Mouse (Mus musculus): ENCODE results near the gene Actn4. TPM values are rescaled to one million over a fixed set of nuclear protein-coding genes. Genes with fewer than 3 reads are reported as not detected.

Gene Actn4
- polyA plus RNA-seq, 1 experiment = 323 TPM

DNA sequence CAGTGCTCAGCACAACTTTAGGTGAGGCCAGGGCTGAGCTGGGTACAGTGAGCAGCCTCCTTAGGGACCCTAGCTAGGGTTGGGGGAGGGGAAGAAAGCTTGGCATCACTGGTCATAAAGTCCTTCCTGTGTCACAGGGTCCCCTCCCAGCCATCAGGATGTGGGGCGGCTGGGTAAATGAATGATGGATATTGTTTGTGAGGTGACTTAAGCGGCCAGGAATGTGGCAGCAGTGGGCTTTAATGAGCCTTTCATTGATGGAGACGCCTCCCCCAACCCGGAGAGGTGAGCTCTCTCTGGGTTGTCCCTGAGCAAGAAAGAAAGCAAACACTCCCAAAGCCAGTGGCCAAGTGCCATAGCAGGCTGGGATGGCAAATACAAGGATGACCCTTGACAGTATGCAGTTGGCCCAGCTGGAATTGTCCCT lies 38.3 kb downstream of the Actn4 start:
- no peak for DNase-seq (ENCODE audit: low read depth)

DNA sequence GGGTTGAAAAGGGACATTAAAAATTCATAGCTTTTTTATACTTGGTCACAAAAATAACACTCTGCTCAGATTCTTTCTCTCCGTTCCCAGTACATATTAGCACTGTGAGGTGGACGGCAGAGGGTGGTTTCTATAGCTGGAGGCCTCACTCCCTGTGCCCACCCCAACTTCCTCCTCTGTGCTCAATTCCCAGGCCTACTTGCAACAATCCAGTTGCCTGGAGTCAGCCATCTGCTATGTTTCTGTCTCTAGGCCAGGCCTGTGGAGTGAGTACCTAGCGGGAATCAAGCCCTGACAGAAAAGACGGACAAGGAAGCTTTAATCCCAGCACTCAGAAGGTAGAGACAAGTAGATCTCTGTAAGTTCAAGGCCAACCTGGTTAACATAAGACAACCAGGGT lies 39.5 kb downstream of the Actn4 start:
- no peak for DNase-seq (ENCODE audit: low read depth)

DNA sequence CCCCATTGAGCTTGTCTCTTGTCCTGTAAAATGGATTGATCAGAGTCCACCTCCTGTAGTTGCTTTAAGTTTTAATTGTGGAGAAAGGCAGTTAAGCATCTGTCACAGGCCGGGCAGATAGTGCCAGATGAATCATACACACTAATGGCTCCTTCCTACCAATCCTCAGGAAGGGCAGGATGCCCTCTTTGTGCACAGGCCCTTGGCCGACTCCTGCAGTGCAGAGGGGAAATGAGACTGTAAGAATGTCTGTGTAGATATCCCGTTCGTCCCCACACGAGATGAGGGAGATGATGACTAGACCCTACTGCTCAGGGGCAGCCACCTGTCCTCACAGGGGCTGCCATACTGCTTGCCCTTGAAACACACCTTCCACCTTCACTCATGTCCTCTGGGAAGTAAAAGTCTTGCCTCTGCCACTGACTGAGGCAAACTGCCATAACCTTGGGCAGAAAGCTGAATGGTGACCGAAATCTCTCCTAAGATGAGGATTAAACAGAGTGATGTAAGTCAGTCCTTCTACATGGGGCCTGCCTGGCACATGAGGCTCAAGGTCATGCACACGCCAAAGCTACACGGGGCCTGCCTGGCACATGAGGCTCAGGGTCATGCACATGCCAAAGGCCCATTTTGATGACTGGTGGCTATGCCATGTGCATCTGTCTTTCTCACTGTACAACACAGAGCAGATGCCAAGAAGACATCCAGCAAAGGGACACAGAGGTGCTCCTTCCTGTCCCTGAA lies 40.2 kb downstream of the Actn4 start:
- no peak for DNase-seq (ENCODE audit: low read depth)

DNA sequence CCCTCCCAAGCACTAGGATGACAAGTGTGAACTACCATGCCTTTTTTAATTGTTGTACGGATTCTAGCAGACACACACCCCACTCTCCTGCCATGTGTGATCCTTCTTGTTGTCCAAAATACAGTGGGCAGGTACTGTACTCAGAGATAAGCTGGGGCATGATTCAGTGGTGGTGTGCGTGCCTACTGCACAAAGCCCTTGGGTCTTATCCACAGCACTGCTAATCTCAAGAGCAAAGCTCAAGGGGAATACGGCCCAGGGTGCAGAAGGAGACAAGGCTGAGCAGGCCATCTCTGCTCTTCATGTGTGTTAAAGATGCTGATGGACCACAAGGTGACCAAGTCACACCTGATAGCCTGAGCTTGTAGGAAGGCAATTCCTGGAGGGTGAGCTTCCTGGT lies 41.0 kb downstream of the Actn4 start:
- DNase-seq (ENCODE audit: low read depth) = no peak

DNA sequence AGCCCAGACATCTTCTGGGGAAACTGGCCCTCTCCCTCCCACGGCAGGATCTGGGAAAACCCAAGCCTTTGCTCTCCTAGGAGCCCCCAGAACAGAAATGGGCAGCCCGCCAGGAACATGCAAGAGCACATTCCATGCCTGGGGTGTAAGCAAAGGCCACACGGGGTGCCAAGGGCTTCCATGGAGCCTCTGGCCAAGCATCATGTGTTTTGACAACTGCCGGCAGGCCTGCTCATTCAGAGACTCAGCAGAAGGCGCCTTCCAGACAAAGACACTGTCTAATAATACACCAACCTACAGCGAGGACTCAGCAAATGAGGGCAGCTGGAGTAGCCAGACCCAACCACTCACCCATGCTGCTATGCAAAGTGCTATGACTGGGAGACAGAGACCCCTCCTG lies 42.3 kb downstream of the Actn4 start:
- no peak for DNase-seq (ENCODE audit: low read depth)

DNA sequence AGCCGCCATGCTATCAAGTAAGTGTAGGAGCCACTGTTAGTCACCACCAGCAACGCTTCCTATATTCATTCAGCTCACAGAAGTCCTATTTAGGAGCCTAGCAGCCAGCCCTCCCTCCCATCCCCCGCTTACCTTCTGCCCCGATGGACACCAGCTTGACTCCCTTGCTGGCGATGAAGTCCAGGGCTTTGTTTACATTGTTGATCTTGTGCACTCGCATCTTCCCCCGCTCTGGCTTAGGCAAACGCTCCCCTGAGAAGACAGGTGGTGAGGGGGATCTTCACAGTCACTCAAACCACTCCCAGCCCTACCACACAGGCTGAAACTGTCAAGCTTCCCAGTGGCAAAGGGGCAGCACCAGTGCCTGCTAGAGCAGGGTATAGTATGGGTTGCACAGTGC lies 43.6 kb downstream of the Actn4 start:
- no peak for DNase-seq (ENCODE audit: low read depth)

DNA sequence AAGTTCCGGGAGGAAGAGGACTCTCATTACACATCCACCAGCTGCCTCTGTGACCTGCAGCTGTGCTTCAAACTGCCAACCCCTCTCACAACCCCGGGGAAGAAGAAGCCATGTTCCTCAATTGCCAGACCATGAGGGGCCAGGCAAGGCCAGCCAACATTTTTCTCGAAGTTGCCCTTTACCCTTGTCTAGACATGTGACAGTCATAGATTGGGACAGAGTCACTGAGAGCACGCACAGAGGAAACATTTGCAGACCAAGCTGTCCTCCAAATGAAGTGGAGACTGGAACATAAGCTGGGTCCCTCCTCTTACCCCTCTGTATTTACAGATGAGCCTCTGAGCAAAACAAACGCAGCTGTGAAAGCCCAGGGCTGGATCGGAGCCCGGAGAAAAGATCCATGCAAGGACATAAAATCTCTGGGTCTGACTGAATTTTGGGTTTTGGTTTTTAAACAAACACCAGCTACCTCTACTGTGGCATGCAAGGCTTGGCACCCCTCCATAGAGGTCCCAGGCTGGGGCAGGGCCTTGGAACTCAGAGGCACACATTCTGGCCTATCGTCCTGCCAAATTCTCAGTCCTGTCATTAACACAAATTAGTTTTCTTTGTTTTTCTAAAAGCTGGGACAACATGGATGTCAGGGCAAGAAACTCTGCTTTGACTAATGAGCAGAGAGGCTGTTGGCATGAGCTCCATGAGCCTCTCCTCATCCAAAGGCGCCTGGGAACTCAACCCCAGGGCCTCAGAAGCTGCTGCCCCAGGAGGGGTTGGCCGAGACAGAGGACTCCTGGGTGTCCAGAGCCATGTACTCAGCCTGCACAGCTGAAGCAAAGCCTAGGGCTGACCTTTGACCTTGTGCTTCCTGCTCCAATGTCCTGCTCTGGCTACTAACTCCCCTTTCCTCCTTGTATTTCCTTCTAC lies 44.4 kb downstream of the Actn4 start:
- DNase-seq (ENCODE audit: low read depth) = no peak

DNA sequence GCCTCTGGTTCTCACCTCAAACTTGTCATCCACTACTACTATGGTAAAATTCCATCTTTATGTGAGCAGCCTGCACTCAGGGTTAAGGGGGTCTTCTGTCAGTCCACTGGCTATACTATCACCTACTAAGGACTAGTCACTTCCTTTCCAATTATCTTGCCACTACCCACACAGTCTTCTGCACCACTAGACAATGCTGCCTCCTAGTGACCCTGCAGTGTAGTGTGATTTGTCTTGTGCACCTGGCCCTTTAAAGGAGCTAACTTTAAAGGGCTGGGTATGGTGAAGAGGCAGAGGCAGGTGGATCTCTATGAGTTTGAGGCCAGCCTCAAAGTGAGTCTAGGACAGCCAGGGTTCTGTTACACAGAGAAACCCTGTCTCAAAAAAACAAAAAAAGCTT lies 45.6 kb downstream of the Actn4 start:
- DNase-seq (ENCODE audit: low read depth) = no peak

DNA sequence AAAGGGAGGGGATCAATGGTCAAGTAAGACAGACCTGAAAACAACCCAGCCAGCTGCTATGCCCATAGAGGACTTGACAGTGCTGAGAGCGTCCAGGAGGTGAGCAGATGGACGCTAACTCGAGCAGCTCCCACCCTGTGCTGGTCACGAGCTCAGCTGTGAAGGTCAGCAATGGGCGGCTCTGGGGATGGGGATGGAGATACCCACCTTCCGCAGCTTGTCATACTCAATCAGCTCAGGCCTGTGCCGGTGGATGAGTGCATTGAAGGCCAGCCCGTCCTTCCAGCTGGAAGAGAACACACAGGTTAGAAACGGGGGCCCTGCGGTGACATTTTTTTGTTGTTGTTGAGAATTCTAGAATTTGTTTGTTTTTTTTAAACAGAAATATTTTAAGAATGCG lies 49.0 kb downstream of the Actn4 start:
- DNase-seq (ENCODE audit: low read depth) = no peak

DNA sequence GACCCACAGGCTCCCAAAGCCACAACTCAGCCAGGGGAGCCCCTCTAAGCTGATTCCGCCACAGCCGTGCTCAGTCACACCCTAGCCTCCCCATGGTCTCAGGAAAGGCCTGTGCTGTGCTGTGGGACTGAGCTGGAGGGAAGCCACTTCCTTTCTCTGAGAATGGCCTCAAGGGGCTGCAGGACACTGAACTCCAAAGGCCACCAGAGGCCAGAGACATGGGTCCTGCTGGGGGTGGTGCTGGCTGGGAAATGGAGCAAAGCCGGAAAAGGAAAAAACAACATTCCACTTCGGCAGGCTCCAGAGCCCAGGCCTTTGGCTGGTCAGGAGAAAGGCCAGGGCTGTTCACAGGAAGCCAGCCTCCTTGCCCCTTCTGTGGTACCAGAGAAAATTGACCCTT lies 50.5 kb downstream of the Actn4 start:
- DNase-seq (ENCODE audit: low read depth) = no peak

DNA sequence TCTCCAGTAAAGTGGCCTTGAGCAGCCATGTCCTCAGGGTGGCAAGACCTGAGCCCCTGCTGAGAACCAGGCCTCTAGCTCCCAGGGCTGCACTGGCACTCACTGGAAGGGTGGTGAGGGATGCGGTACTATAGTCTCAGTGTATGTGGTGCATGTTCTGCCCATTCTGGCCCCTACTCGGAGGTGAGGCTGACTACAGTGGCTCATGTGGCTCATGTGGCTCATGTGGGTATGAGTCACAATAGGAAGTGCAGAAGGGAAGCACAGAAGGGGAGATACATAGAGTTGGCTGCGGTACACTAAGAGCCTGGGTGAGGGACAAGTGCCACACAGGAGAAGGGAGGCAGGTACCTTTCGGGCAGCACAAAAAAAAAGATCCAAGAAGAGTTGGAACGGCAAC lies 54.9 kb downstream of the Actn4 start:
- no peak for DNase-seq (ENCODE audit: low read depth)

DNA sequence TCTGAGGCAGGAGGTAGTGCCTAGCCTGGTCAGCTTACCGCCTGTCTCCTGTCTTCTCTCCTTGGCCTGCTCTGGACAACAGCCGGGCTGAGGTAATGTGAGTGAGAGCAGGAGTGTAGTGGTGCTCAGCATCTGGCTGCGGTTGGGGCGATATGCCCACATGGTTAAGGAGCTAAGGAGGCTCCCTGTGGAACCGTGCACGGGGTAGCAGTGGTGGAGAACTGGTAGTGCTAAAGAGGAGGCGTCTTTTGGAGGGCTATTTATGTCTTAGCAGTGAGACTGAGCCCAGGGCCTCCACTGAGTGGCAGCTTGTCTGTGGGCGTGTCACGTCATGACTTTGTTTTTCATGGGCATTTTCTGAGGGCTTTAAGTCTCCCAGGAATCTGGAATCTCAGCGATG lies 58.4 kb downstream of the Actn4 start:
- no peak for DNase-seq (ENCODE audit: low read depth)

DNA sequence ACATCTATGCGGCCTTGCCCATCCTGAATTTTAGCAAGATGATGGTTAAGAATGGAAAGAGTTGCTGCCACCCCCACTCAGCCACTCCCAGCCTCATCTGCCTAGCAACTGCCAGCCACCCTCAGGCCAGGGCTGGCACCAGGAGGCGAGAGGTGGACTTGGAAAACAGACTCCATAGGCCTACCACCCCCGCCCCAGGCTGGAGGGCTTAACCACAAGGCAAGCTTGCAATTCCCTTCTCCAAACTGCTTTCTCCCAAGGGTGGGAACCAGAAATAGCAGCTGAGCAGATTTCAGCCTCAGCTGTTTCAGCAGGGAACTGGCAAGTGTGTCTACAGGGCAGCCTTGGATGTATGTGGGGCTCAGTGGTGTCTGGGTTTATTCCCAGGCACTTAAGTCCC lies 59.3 kb downstream of the Actn4 start:
- no peak for DNase-seq (ENCODE audit: low read depth)

DNA sequence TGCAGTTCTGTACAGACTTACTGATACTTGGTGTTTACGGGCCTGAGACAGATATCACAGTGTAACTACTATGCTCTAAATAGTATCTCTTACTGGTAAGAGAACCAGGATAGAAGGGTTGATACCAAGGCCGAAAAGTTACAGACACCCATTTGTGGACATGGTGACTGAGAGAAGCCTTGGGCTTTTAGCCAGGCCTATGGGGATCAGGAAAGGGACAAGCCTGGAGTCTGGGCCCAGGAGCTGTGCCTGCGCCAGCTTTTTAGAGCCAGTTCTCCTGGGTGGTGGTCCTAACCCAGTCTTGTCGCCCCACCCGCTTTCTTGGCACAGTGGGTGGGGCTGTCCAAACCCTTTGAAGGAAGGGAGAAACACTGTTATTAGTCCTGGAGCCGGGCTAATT lies 60.0 kb downstream of the Actn4 start:
- no peak for DNase-seq (ENCODE audit: low read depth)

DNA sequence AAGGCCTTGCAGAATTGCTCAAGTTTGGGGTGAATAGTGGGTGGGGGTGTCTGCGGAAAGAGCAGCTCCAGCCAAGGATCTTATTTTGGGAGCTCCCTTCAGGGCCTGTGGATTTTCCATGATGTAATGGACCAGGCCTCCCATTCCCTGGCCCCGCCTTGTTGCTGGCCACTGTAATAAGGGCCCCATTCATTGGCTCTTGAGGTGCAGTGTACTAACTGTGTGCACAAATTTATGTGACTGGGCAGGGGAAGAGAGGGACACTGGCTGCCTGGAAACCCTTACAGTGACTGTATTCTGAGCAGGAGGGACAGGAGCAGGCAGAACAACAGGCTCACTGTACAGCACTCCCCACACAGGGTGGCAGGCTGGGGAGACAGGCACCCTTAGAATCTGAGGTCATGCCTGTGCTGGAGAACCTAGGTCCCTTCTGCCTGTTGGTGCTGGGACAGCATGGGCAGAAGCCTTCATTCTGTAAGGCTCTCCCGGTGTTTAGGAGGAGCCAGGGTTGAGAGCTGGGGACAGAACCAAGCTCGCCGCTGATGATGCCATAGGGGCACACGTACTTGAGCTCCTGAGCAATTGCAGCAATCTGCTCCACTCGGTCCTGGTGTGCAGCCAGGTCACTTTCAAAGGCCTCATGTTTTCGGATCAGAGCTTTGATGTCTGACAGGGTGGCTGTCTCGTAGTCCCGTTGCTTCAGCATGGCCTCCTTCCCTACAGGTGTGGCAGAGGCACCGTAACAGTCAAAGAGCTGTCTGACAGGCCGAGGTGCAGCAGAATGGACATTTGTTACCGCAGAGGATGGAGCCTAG lies 60.6 kb downstream of the Actn4 start:
- no peak for DNase-seq (ENCODE audit: low read depth)

DNA sequence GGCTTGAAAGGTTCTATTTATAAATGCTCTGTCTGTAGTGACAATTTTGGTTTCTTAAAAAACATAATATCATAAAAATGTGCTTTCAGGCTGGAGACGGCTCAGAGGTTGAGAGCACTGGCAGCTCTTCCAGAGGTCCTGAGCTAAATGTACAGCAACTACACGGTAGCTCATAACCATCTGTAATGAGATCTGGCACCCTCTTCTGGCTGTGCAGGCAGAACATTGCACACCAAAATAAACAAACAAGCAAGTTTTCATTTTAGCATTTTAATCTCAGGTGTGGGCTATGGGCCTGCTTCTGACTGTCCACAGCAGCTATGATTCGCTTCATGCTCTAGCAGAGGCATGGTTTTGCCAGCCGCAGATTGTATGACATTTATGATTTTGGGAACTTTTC lies 62.2 kb downstream of the Actn4 start:
- DNase-seq (ENCODE audit: low read depth) = no peak

DNA sequence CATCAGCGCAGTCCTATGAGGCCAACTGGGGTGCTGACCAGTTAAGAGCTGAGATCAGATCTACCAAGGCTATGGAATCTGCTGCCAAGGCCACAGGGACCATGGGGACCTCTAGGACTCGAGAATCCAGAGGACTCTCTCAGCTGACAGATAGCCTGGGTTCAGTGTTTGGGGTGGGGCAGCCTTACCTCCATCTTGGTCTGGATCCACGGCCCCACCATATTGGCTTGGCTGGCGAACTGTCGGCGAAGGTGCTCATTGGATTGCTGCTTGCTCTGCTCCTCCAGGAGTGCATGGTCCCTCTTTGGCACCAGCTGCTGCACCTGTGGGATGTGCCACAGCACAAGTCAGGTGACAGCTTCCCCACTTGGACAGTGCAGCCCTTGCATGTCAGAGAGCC lies 64.5 kb downstream of the Actn4 start:
- no peak for DNase-seq (ENCODE audit: low read depth)

DNA sequence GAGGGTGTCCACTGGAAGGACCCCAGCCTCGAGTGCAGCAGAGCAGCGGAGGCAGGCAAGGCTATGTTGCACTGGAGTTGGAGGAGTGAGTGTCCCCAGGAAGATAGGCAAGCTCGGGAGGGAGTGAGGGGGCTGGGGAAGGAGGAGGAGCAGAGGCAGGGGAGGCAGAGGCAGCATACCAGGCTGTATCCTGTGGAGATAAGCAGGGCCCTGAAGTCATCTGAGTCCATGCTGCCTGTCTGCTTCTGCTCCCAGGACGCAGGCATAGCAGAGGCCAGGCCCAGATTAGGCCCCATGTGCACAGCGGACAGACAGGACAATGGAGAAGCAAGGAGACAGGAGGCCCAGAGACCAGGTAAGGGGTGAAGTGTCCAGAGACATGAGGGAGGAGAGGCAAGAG lies 67.2 kb downstream of the Actn4 start:
- no peak for DNase-seq (ENCODE audit: low read depth)

DNA sequence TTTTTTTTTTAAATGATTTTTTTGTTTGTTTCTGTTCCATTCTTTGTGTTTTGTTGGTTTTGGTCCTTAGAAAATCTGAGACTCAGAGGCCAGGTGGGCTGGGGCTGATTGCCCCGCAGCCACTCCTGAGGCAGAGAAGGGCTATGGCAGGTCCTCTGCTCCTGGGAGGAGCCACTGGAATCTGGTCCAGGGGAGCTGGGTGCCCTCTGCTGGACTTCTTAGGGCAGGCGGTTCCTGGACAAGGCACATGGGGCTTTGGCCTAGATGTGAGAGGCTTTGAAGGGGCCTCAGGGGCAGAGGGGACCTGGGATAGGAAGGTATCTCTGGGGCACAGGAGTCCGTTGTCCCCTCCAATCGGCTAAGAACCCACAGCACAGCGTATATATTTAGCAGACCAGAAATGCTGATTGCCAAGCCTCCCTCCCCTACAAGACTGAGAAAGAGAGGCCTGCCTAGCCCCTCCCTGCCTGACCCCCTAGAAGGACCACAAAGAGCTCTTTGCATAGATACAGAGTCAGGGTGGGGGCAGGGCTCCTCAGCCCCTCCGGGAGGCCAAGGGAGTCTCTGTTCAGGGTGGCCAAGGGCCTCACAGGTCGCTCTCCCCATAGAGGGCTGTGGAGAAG lies 68.4 kb downstream of the Actn4 start:
- no peak for DNase-seq (ENCODE audit: low read depth)

DNA sequence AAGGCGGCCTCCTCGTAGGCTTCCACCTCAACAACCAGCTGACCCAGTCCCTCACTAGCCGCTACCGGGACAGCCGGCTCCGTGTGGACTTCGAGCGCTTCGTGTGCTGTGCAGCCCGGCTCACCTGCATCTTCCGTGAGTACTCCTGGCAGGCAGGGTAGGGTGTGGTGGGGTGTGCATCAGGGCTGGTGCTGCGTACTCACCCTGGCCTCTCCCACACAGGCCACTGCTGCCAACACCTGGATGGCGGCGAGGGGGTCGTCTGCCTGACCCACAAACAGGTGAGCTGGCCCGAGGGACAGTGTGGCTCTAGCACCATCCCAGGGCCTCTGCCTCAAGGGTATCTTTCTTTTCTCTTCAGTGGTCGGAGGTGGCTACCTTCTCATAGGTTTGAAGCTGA lies 69.5 kb downstream of the Actn4 start:
- DNase-seq (ENCODE audit: low read depth) = no peak

DNA sequence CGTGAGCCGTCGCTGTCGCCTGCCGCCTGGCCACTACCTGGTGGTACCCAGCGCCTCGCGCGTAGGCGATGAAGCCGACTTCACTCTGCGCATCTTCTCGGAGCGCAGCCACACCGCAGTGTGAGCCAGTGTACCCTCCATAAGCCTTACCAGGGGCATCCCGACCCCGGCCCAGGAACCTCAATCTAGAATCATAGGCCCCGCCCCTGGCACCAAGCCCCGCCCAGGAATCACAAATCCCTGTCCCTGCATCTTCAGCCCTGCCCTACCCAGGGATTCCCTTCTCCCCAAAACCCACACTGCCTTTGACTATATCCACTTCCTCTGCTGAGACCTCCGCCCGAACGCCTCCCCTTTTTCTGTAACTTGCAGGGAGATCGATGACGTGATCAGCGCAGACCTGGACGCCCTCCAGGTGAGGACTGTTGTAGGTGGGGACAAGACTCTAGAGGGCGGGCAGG lies 73.4 kb downstream of the Actn4 start:
- DNase-seq (ENCODE audit: low read depth) = no peak

DNA sequence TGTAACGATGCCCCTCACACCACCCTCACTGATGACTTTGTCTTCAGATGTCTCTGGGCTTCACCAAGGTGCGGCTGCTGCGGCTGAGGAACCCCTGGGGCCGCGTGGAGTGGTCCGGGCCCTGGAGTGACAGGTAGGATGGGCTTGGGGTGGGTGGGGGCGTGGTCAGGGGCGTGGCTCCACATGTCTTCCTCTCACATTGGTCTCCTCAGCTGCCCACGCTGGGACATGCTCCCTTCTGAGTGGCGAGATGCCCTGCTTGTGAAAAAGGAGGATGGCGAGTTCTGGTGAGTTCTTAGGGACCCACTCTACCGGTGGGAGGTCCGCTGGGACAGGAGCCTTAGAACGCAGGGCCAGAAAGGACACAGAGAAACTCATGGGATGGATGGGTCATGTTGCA lies 75.7 kb downstream of the Actn4 start:
- DNase-seq (ENCODE audit: low read depth) = no peak
